Mouse (Mus musculus) cerebellum, adult (tissue): ENCODE measurements around the gene 9930021J03Rik.

Experiments
- ATAC-seq: cut with Nextera tagmentation; 2 replicates; pipeline ENCODE4 v1.9.2; 2017; ENCODE audit warnings: mild to moderate bottlenecking, moderate library complexity, mixed read lengths; ENCODE audit not compliant: insufficient number of reproducible peaks, low FRiP score, low TSS enrichment

The 9930021J03Rik gene

DNA sequence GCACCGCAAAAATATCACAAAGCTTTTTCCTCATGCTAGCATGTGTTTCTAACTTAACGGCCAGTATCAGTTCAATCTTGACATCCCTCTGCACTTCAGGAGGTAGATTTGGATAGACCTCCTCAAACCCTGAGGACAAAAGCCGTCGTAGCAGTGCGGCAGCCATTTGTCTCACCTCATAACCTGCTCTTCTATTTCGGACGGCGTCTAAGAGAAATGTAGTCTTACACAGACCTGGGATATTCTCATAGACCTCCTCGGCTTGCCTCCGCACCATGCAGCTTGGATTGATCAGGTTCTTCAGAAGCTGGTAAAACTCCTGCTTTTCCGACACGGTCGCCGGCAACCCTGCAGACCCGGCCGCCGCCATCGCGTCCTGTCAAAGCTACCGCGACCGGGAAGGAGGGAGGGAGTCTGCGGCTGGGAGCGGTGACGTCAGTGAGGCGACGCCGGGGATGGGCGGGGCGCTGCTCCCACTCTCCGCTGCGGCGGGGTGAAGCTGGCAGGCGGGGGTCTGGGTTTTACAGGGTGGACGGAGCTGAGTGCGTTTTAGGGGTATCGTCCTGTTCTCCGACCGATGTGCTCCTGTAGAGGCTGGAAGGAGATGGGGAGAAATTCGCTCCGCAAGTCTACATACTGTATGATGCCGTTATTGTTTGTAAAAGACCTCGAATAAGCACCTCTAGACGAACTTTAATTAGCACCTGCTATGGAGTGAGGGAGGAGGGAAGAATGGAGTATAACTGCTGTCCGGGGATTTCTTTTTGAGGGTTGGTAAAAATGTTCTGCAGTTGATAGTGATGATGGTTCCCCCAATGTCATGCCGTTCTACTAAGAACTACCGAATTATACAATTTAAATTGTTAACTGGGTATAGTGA, 7.0 kb upstream of the 9930021J03Rik start, which contains the start of gene Ranbp6:
Gene Ranbp6 (minus strand): TSS at position 394 of the 880 bp plus-strand sequence.
- ATAC-seq = peak; percentile 93

DNA sequence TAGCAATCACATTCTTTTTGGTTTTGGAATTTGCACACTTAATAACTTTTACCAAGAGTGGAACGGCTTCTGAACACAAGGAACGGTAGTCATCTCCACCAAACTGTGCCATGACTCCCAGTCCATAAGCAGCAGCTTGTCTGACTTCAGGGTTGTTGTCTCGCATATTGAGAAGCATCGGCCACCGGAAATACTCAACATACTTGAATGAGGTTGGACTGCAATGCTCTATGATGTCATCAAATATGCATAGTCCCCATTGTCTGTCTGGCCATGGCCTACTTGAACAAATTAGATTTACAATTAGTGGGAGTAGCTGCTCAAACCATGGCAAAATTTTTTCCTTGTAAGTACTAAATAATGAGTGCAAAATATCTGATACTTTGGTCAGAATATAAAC, 4.2 kb upstream of the 9930021J03Rik start:
- no peak for ATAC-seq

DNA sequence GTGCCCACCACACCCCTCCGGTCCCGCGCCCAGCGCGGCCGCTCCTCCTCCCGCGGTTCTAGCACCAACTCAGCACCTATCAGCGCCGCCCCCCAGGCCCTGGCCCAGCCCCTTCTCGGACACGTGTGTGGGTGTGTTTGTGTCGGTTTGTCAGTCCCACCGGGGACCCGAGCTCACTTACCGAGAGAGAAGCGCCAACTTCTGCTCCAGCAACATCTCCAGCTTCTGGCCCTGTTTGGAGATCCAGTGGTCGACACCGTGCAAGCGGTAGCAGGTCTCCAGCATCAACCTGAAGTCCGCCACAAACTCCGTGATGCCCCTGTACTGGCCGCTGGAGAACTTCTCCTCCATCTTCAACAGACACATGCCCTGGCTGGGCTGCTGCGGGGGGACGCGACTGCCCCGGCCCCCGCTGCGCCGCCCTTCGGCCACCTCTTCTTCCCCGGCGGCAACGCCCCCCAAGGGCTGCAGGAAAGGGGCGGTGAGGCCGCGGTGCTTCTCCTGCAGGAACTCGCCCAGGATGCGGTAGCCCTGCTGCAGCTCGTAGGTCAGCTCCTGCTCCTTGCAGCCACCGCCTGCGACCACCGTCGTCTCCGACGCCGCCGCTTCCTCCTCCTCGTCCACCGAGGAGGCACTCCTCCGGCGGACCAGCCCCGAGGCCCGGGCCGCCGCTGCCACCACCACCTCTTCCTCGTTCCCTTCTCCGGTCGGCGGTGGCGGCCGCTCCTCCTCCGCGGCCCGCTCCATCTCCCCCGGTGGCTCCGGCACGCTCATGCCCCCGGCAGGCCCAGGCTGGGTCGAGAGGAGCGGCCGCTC, 480 bp downstream of the 9930021J03Rik start:
- ATAC-seq = peak; percentile 61

DNA sequence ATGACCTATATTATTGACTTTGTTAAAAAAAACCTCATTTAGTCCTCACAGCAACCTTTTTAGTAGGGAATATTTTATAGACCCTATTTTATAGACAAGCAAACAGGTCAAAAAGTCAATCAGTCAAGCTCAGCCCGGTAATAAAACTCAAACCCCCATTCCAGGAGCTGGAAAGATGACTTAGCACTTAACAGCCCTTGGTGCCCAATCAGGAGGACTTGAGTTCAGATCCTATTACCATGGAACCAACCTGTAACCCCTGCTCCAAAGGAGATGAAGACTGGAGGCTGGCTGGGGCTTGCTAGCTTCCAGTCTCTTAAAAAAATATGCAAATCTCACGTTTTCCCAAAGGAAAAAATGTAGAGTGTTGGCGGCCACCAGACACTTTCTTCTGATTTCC, 1.8 kb downstream of the 9930021J03Rik start:
- ATAC-seq = no peak

DNA sequence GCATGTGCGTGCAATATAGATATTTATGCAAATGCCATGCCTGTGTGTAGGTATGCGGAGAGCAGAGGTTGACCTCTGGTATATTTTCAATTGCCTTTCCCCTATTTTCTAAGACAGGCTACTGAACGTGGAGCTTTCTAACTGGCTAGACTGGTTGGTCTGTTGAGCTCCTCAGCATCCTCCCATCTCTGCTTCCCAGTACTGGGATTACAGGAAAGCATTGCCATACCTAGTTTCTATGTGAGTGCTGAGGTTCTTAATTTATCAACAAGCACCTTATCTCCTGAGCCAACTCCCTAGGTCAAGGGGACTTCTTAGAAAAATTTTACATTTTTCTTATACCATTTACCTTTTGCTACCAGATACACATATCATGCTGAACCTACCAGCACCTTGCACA, 8.4 kb downstream of the 9930021J03Rik start:
- no peak for ATAC-seq

DNA sequence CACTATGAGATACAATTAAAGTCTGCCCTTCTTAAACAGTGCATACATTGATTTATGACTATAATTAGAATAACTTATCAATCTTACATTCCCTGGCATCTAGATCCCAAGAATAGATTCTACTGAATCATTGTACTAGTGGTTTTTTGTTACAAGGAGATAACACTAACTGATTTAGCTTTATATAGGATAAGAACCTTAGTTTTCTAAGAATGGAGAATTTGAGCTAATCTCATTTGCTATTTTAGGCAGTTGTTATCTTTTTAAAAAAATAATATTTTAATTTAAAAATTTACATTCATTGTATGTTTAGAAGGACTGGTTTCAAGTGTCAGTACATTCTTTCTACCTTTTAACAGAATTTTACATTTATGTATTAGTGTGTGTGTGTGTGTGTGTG, 17.8 kb downstream of the 9930021J03Rik start:
- no peak for ATAC-seq

DNA sequence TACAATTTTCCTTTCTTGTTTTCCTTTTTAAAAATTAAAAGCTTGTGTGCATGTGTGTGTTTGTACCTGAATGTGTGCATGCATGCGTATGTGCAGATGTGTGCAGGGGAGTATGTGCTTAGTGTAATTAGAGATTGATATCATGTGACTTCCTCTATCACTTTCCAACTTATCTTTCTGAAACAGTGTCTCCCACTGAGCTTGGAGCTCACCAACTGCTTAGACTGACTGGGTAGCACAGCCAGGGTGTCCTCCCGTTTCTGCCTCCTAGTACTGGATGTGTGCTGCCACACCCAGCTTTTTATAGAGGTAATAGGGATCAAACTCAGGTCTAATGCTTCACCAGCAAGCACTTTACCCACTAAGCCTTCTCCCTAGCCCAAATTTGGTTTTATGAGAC, 22.9 kb downstream of the 9930021J03Rik start:
- ATAC-seq = no peak

DNA sequence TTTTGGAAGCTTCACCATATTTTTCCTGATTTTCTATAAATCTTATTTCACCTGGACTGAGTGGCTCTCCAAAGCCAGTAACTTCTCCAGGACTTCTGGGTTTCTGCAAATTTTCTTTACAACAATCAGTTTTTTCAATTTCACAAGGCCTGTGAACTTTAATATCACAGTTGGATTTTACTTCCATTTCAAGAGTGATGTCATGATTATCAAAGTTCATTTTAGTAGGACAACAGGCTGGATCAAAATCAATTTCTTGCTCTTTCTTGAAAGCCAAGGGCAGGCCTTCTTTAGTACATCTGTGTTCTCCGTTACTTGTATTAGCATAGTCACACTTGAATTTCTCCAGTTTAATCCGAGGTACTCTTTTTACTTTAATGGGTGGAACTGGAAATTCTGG, 51.9 kb downstream of the 9930021J03Rik start:
- ATAC-seq = no peak

DNA sequence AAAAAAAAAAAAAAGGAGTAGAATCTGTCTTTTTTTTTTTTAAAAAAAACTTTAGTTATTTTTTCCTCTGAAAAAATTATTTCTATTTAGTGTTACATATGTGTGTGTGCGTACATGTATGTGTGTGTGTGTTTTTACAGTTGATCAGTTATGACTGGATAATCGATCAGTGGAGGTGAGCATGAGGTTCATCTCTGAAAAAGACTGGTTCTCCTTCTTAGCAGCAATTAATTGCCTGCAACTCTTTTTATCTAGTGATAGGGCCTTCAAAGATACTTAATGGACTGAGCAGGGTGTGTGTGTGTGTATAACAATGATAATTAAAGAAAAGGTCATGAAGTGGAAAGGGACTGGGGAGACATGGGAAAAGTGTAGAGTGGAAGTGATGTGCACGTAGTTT, 54.8 kb downstream of the 9930021J03Rik start:
- ATAC-seq = no peak

DNA sequence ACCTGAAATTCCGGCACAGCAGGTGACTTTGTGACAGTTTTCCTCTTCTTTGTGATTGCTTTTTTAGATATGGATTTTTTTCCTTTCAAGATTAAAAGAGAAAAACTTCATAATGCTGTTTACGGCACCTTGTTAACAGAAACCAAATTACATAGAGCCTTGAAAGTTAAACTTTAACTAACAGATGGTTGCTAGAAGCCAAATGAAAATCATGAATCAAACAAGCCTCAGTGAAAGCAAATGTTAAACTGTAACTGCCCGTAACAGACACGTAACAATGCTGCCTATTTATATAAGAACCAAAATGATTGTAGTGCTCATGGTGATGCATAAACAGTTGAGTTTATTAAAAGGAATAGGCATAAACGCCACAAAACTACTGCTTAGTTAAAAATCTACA, 62.3 kb downstream of the 9930021J03Rik start:
- ATAC-seq = no peak

DNA sequence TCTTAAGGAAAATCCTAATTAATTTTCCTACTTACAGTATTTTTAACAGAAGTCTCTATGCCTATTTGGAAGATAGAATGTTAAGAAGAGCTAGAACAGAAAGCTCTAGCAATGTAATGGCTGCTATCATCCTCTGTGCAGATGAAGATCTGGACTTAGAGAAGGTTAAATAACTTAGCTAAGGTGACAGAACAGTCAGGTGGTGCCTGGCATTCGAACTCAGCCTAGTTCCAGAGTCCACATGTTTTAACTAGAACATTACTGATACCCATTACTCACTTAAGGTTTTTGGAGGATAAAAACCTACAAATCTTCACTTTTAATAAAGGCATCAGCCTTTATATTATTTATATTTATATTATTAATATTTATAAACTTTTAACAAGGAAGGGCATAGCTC, 65.1 kb downstream of the 9930021J03Rik start:
- no peak for ATAC-seq

DNA sequence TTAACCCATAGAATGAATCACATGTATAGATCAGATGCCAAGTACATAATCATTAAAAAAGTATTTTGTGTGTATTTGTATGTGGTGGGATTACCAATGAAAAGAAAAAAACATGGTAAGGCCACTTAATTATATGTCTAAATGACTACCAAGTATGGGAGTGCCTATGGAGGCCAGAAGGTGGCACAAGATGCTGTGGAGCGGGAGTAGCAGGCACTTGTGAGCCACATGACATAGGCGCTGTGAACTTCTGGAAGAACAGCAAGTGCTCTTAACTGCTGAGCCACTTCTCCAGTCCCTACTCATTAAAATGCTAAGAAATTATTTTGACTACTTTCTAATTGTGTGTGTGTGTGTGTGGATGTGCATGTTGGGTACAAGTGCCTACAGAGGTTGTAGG, 66.2 kb downstream of the 9930021J03Rik start:
- ATAC-seq = no peak

DNA sequence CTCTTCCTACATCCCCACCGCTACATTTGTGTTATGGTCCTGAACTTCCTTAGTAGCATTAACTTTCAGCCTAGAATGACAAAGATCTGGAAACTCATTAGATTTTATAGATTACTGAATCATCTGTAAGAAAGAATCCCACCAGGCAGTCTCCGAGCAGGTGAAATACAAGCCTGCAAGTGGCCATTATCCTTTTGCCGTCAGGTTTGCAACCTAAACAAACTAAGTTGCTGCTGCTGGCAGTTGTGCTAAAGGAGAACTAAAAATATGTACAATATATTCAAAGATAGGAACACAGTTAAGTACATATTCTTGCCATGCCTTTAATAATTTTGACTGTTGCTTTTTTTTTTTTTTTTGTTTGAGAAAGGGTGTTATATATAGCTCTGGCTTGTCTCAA, 70.4 kb downstream of the 9930021J03Rik start:
- ATAC-seq = no peak

DNA sequence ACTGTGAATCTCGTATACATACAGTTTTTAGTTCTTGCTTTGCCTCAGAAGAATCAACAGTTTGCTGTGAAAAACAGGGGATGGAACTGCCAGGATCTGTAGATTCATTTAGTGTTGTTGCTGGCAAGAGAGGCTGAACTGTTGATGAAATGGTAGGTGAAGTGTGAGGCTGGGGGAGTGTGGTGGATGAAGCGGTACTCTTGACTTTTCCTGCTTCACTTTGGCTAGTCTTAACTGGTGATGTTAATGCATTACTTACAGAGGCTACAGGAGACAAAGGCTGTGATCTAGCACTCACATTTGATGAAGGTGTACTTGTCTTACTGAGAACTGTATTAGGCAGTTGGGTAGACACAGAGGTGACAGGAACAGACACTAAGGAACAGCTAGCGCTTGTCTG, 87.3 kb downstream of the 9930021J03Rik start:
- no peak for ATAC-seq

DNA sequence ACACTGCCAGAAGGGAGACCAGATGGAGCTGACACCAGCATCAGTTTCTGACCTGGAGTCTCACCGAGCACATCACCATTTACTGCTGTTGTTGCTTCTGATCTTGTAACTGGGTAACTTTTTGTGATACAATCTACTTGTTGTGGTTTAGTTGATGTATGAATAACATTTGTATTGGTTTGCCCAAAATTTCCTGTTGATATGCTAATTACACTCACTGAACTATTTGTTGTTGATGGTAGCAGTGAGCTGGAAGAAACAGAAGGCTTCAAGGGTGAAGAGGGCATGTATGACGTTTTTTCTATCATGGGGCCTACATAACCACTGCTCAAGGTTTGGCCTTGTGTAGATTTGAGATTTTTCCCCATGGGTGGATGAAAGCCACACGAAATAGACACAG, 87.9 kb downstream of the 9930021J03Rik start:
- no peak for ATAC-seq

DNA sequence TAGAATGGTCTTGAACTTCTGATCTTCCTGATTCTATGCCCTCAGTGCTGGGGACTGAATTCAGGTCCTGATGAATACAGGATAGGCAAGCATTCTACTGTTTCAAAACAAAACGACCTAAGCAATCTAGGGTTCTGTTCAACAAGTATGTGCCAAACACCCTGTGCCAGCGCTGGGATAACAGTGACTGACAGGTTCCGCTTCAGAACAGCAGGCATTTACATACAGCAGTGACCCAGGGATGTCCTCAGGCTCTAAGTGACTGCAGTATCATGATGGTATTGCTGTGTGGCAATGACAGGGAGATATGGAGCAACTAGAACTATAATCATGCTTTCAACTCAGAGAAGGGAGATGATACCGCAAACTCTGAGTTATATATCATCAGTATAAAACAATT, 92.3 kb downstream of the 9930021J03Rik start:
- no peak for ATAC-seq

DNA sequence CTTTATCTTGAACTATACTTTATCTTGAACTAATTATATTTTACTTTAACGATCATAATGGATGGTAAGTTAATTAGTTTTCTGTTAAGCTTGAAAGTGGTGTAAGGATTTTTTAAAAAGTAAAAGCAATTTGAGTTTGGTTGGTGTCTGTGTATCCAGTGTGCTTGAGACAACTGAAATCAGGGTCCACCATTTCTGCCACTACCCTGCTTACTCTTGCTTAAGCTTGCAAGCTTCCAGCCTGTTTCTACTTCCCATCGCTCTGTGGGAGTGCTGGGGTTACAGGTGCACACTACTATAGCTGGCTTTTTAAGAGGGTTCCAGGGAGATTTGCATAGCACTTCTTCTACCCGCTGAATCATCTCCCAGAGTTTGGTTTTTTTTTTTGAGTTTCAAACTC, 96.3 kb downstream of the 9930021J03Rik start:
- ATAC-seq = no peak

DNA sequence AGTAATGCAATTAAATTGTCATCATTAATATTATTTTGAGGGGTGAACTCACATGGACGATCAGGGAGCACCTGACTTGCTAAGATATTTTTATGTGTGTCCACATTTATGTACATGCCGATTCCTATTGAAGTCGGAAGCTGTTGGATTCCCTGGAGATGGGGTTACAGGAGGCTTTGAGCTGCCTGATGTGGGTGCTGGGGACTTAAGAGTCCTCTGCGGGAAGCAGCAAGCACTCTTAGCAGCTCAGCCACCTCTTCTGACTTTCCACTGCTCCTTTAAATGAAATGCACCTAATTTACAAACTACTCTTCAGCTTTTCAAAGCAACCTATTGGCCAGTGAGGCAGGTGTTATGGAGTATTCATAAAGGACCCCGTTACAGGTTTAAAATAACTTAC, 97.3 kb downstream of the 9930021J03Rik start:
- no peak for ATAC-seq

DNA sequence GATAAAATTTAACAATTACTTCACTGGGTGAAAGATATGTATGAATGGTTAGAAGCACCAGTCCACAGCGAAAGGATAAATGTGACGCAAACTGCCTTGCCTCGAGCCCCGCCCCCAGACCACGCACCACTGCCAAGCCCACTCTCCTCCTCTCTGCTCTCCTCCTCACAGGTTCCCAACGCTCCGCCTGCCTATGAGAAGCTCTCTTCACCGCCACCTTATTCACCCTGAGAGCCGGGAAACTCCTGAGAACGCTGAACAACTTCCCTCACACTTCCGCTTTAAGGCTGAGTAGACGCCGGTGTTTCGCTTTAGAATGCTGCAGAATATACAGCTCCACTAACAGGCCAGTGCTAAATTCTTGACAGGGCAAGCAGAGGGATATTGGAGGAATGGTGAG, 97.8 kb downstream of the 9930021J03Rik start:
- no peak for ATAC-seq

DNA sequence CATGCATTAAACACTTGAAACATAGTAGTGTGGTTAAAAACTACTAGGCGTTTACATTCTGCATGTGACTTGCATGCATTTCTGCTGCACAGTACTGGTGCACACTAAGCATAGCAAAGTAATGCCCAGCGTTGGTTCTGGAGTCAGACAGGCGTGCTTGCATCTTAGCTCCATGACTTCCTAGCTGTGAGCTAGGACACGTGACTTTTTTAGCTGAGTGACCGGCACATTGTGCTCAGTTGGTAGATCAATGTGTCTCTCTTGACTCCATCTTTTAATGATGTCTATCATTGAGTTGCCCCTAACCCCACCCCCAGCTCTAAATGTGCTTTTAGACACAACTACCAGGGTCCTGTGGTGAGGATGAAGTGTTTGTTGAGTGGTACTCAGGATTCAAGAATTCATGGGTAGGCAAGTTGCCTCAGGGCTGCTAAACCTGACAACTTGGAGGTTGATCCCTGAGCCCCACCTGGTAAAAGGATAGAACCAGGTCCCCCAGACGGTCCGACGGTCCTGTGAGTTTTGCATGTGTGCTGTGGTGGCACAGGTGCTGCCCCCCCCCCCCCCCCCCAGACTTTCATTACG, 98.4 kb downstream of the 9930021J03Rik start:
- no peak for ATAC-seq

DNA sequence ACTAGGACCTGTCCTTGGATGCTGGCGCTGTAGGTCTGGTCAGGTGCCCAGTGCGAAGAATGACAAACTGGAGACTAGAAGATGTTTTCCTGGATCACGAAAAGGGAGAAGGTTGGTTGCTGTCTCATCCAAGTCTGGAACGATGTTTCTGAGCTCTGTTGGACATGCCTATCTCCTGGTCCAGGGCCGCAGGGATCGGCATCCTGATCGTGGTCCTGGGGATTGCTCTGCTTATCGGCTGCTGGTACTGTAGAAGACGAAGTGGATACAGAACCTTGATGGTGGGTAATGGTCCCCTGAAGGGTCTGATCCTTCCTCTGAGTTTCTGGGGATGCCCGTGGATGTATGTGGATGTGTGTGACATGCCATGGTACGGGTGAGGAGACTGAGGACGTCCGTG, 101.4 kb downstream of the 9930021J03Rik start:
- no peak for ATAC-seq
